ENCODE assay signal across 8 mouse cellular contexts in genomic region chr13:43304018-43304431, GRCm38 (mm10). TPM values are rescaled to one million over a fixed set of nuclear protein-coding genes. Genes with fewer than 3 reads are reported as not detected.
DNase-seq lines count a peak whose midpoint lies in the region; ATAC-seq and TF ChIP-seq lines count a peak whose summit lies in the region.

Gene Gfod1 (minus strand): TSS chr13:43304172.

- POLR2A ChIA-PET in Patski (lab: Charles Lee), result interaction anchor here (1.4 kb wide), 1 partner anchor 18 kb away, joined by 4 read pairs; no protein-coding TSS in a partner anchor

- CTCF ChIA-PET in Patski (lab: Charles Lee), result no interaction called here

- peak within 1 kb of the TSS; percentile 90 for H3K27ac ChIP-seq in hindbrain, embryonic 15.5 days (replicated peaks)

- no peaks in the 10 kb centered on the region for H3K27me3 ChIP-seq in Patski
- H3K27me3 ChIP-seq in hindbrain, embryonic 15.5 days, result no peaks in the 10 kb centered on the region

- H3K4me3 ChIP-seq in hindbrain, embryonic 15.5 days, result peak within 1 kb of the TSS; percentile 70

- under 1% methylated on average over 53 of the region's 53 CpGs for WGBS in hindbrain, embryonic 15.5 days

- peak; percentile 93 for ATAC-seq in Patski
- ATAC-seq in hindbrain, embryonic 15.5 days (ENCODE audit: low FRiP score, low read depth), result peak; percentile 95

- DNase-seq in Patski (ENCODE audit: low read depth, low spot score), result peak; percentile 44
- DNase-seq in cerebellum, postnatal 25 days, result peak; percentile 98
- DNase-seq in frontal cortex, postnatal 36 days (ENCODE audit: low spot score in 2 of 2), result peak; percentile 97
- peak; percentile 92 for DNase-seq in left cerebral cortex, adult 11 months (ENCODE audit: low spot score)
- DNase-seq in lung, postnatal 4 days, result peak; percentile 97 to 99
- peak; percentile 79 for DNase-seq in retina, postnatal 7 days (ENCODE audit: low read depth, low spot score)
- peak; percentile 96 for DNase-seq in urinary bladder, adult 2 months (ENCODE audit: low spot score)

- peak within 1 kb of the TSS; percentile 91 for H3K9ac ChIP-seq in hindbrain, embryonic 15.5 days

- H3K9me3 ChIP-seq in hindbrain, embryonic 15.5 days, result no peaks in the 10 kb centered on the region

- in situ Hi-C loops in Patski (cut with MboI; ENCODE audit: low pct_unique_long_range_greater_than_20kb), result no loop called here

- H3K4me2 ChIP-seq in hindbrain, embryonic 15.5 days, result peak within 1 kb of the TSS; percentile 70

- H3K36me3 ChIP-seq in hindbrain, embryonic 15.5 days, result no peaks in the 10 kb centered on the region

- no peak for TF ChIP-seq CTCF in Patski (IDR thresholded peaks at IDR 0.05)

- H3K4me1 ChIP-seq in hindbrain, embryonic 15.5 days (replicated peaks), result peaks cover 43% of the 10 kb centered on the region

RNA-seq across cellular contexts. Expression of gene Gfod1, which starts in this region (rescaled TPM):
- 1.3 TPM for polyA plus RNA-seq in Patski (2021)
- polyA plus RNA-seq in hindbrain, embryonic 15.5 days (2015; fragmentation: Nextera tagmentation; extraction: Ambion mirVana), result 2.4 and 3.0 TPM in 2 replicates
- 3.6 and 4.7 TPM in 2 replicates for polyA plus RNA-seq in urinary bladder, adult 2 months (2012; rRNA removed)

Comparison
In these comparisons a context has a peak if more than half of its experiments do, and no peak if none do; other contexts are left out.
1. Peak in every context shown above with its lines: DNase-seq, ATAC-seq, H3K4me3 ChIP-seq and H3K27ac ChIP-seq.
2. DNase-seq: peak in every context shown above with its lines; median percentile 98 in cerebellum, postnatal 25 days; 98 in lung, postnatal 4 days; 97 in frontal cortex, postnatal 36 days; 96 in urinary bladder, adult 2 months; 92 in left cerebral cortex, adult 11 months; 79 in retina, postnatal 7 days; 44 in Patski.